Mouse (Mus musculus) layer of hippocampus, adult 11-12 months (tissue): ENCODE results near the gene Map1b.
A peak's percentile ranks its signal among the peaks of the same experiment; 100 is the strongest.

Experiments used
- DNase-seq: peaks from one replicate; pipeline ENCODE4 v3.0.0; 2022; ENCODE audit warnings: low spot score

Map1b gene

DNA sequence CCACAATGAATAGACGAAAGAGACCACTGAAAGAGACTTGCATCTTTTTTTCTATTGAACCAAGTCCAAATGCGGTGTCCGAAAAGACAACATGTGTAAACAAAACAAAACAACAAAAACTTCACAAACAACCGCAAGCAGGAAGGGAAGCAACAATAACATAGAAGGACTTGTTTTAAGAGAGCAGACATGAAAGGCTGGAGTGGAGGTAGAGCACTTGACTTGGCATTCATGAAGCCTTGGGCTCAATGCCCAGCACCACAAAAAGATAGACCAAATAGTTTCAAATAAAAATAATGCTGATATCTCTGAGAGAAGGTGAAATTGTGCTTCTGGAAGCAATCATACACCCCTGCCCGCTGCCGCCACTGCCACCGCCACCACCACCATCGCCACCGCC, 30.5 kb downstream of the Map1b start:
- DNase-seq: no peak

DNA sequence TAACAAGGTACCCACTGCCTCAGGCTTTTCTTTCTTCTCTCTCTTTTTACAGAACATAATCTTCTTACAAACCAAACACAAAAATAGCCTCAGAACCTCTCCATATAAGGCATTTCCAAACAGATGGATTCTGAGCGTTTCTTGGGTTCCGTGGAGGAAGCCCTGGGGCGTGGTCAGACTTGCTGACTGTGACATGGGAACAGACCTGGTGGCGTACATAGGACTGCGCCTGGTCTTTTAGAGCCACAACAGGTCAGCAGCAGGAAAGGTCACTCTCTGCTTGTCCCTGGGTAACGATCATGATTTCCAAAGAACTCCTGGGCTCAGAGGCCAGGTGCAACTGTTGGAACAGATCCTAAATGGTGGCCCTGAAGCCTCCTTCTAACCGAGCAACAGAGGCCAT, 31.0 kb downstream of the Map1b start:
- DNase-seq: no peak

DNA sequence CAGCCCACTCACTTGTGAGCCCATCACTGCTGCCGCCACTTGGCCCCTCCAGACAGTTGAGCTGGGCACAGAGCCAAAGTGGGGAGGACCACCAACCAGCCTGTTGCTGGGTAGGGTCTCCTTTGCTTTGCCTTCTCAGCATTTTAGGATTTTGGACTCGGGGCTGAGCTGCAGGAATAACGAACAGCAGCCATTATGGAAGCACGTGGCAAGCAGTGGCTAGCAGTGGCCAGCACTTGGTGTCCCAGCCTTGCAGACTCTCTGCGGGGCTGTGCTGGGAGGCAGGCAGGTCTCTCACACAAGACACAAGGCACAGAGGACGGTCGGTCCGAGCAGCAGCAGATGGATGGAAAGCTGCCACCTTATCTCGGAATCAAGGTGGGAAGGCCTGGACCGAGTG, 31.4 kb downstream of the Map1b start:
- no peak for DNase-seq

DNA sequence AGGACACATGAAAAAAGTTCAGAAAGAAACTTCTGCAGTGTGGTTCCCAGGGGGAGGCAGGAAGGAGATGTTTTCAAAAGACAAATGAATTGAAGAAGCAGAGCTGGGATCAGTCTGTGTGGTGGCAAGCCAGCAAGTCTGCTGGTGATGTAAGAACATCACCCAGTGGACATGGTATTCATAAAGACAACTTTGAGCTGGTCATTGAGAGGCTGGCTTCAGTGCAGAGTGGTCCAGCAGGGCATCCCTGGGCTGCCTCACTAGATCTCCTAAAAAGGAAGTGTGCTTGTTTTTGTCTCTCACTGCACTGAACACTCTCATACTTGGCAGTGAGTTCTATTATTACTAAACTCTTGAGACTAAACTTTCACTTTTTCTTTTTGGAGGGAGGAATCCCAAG, 32.9 kb downstream of the Map1b start:
- DNase-seq: no peak

- DNase-seq: no peak
These were observed 40.9 kb downstream of the Map1b start for GRCm38 (mm10) chr13:99475488-99475887.

DNA sequence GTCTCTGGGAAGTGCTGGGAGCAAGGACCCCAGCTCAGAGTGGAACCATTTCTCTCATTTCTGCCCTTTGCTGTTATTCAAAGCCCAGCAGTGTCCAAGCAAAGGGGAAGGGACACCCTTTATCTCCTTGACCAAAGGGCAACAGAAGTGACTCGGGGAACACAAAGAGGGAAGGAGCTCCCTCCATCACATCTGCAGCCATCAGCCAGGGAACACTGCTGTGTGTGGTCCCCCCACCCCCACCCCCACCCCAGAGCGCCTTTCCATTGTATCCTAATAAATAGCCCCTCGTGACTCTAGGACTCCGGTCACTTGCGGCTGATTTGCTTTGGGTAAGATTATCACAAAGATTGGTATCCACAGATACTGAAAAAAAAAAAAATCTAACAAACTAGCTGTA, 41.3 kb downstream of the Map1b start:
- no peak for DNase-seq

GRCm38 (mm10) chr13:99474108-99474507, 42.2 kb downstream of the Map1b start:
- no peak for DNase-seq

DNA sequence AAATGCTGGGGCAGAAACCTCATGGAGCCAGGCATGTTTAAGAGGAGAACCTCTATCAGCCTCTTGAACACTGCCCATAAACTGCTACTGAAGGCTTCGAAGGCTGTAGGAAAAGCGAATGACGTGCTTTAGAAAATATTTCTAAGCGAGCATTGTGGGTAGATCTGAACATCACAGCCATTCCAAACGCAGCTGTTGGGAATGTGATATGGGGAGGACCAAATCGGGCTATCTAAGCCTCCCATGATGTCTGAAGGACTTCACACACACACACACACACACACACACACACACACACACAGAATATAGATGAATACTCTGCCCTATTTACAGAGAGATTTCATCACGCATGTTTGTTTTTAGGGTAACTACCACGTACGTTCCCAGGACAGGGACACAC, 44.3 kb downstream of the Map1b start:
- no peak for DNase-seq

DNA sequence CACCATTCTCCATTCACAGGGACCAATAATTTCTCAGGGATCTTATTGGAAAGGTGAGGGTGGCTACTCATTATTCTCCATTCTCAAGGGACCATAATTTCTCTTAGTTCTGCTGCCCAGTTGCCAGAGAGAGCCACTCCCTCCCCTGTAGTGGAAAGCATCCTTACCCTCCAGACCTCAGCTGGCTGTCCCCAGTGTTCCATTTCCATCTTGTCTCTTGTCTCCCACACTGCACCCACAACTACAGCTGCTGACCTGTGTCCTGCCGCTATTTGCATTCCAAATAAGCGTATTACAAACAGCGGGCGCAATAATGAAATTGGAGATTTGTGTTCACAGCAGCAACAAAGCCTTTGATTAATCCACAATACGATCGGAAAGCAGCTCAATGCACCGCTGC, 46.3 kb downstream of the Map1b start:
- no peak for DNase-seq

DNA sequence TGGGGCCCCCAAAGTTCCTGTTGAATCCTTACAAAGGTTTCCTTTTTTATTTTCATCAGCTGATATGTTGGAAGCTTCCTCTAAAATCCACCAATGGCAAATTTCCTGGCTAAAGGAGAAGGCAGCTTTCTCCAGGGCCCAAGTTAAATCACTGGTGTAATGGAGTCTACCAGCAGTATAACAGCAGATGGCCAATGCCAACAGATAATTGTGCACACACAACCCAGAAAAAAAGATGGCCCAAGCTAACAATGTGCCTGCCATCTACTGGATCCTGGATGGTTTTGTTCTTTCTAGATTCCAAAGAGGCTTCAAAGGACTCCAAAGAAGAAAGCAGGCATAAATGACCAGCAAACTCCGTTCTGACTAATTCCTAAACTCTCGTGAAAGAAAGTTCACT, 48.1 kb downstream of the Map1b start:
- no peak for DNase-seq

- DNase-seq: no peak
These were observed 49.5 kb downstream of the Map1b start for GRCm38 (mm10) chr13:99466811-99467315.

DNA sequence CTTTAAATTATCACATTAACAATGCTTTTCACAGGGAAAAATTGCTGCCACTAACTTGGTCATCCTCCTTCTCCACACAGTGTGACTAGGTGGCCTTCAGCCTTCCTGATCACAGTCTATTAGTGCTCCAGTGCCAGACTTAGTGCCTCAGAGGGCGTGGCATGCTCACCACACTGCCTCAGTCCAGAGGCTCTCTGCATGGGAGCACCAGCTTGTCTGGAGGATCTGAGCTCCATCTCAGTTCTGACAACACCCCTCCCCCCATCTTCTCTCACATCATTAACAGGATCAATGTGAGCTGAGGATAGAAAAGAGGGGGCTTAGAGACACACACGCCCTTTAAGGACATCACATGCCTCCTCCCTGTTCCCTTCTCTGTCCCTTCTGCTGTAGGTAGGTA, 50.3 kb downstream of the Map1b start:
- no peak for DNase-seq

GRCm38 (mm10) chr13:99464551-99464950, 51.8 kb downstream of the Map1b start:
- no peak for DNase-seq

GRCm38 (mm10) chr13:99461886-99462285, 54.5 kb downstream of the Map1b start:
- DNase-seq: no peak

GRCm38 (mm10) chr13:99459612-99460011, 56.7 kb downstream of the Map1b start:
- no peak for DNase-seq

- no peak for DNase-seq
These were observed 57.5 kb downstream of the Map1b start for GRCm38 (mm10) chr13:99458658-99459386.

GRCm38 (mm10) chr13:99454977-99455376, 61.4 kb downstream of the Map1b start:
- no peak for DNase-seq

DNA sequence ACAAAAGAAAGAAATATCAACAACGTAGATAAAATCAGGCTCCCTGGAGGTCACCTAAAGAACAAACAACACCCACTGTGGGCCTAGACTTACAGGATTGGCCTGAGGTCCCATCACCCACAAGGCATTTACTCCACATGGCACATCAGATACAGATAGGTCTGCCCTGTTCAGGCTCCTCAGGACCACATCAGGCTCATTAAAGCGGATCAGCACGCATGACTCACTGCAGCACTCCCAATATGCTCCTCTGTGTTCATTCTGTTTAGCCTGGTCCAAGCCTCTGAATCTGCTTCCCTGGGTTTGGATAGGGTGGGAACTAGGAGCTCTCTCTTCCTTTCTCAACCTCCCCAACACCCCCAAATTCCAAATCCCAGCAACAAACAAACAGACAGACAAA, 63.9 kb downstream of the Map1b start:
- DNase-seq: no peak

- DNase-seq: no peak
These were observed 65.1 kb downstream of the Map1b start for GRCm38 (mm10) chr13:99451276-99451675.

DNA sequence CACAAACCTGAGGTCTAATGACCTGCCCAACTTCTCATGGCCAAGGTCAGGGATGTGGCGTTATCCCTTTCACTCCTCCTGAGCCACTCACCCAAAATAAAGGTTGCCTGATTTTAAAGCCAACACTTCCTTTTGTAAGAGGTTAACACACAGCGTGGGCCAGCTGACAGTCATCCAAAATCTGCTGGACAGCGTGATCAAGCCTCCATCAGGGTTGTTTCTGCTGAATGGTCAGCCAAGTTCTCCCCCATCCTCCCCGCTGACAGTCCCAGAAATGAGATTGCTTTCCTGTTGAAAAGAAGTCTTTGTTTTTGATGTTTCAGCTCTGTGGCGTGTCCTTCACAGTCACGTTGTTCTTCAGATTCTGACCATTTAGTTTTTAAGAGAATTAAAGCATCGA, 65.6 kb downstream of the Map1b start:
- no peak for DNase-seq

GRCm38 (mm10) chr13:99449547-99449946, 66.8 kb downstream of the Map1b start:
- DNase-seq: no peak

DNA sequence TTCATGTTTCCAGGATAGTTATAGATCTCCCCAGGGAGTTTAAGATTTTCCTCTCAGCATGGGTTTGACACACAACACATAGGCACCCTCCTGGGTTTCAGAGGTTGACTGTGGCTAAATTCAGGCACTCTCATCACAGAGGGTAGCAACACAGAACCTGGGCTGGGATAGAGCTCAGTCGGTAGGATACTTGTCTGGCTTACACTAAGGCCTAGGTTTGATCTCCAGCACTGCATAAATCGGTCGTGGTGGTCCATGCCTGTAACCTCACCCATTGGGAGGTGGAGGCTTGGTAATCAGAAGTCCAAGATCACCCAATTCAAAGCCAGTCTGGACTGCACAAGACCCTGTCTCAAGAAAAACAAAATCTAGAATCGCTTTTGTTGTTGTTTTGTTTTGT, 68.1 kb downstream of the Map1b start:
- no peak for DNase-seq

DNA sequence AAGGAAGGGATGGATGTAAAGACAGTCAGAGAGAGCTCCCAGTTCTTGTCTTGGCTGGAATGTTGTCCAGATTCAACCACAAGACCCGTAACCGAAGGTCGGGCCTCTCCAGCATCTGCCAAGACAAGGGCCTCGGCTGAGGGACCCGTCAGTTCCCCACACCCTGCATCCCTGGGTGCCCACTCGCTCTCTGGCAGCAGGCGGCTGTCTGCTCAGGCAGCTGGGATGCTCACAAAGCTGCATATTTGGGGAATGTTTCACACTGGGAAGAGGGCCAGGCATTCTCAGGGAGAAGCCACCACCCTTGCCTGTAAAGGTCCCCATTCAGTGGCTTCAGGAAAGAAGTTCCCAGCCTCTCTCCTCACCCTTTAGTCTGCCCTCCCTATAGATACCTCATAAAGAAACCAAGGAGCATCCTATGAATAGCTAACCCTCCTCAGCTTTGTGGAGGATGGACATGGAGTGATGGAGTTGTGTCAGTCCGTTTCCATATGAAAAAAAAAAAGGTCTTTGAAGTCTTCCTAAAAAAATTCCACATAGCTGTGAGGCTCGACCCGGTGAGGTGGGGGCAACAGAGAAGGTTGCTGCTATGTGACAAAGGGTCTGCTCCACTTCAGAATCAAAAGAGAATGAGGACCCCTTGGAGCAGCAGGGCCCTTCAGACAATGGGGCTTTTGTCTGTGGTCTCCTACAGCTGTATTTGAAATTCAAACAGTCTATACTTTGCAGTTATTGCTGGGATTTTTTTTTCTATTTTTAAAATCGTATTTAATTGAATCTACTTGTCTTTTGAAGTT, 68.7 kb downstream of the Map1b start:
- peak; percentile 78 for DNase-seq

GRCm38 (mm10) chr13:99447002-99447401, 69.3 kb downstream of the Map1b start:
- DNase-seq: no peak
